Mouse (Mus musculus) hindbrain, embryonic 12.5 days (tissue): ENCODE results near the gene Psen2. TPM values are rescaled to one million over a fixed set of nuclear protein-coding genes. Genes with fewer than 3 reads are reported as not detected.

Experiments
- polyA plus RNA-seq: library from polyadenylated mRNA; unstranded; fragments of >200 nt; fragmentation: Nextera tagmentation; extraction: Ambion mirVana; gene quantifications from 2 replicates; pipeline ENCODE4 v1.2.1, GENCODE M21; 2016

Gene Psen2
- polyA plus RNA-seq, 1 experiment from 2014 or later: 10.3 TPM

Other genes with a start within 250 kb of the Psen2 start
- gene Coq8a, start 63.8 kb downstream of the Psen2 start, polyA plus RNA-seq: 2.4 and 2.7 TPM in 2 replicates
- 7.7 and 8.3 TPM in 2 replicates for gene Itpkb, start 67.0 kb upstream of the Psen2 start, polyA plus RNA-seq
- 1.3 and 1.7 TPM in 2 replicates for gene Stum, start 220.1 kb upstream of the Psen2 start, polyA plus RNA-seq